Mouse (Mus musculus) cerebral cortex, adult 2 months (tissue): ENCODE data around the gene Prkce.

Experiments used
- WGBS: fragments of 180-500 bp; shearing (Covaris S2); methylation state at CpG from one replicate; pipeline ENCODE4 v1.1.7; 2018; 5-methylcytosine and 5-hydroxymethylcytosine counted together

Gene Prkce

GRCm38 (mm10) chr17:86176722-86177121 is 9.1 kb downstream of the Prkce start:
- WGBS: 69% methylated on average over 7 of the region's 7 CpGs

GRCm38 (mm10) chr17:86183788-86184187 is 16.2 kb downstream of the Prkce start:
- 29% methylated on average over 2 of the region's 2 CpGs for WGBS

- 44% methylated on average over 9 of the region's 9 CpGs for WGBS
These were observed 17.1 kb downstream of the Prkce start for GRCm38 (mm10) chr17:86184552-86185209.

- 24% methylated on average over 7 of the region's 7 CpGs for WGBS
These were observed 18.0 kb downstream of the Prkce start for GRCm38 (mm10) chr17:86185584-86185983.

GRCm38 (mm10) chr17:86187777-86188176 is 20.2 kb downstream of the Prkce start:
- 82% methylated on average over 1 of the region's 1 CpGs for WGBS

GRCm38 (mm10) chr17:86193979-86194378 is 26.4 kb downstream of the Prkce start:
- 91% methylated on average over 6 of the region's 6 CpGs for WGBS

- 94% methylated on average over 8 of the region's 8 CpGs for WGBS
These were observed 27.3 kb downstream of the Prkce start for GRCm38 (mm10) chr17:86194921-86195320.

- WGBS: 91% methylated on average over 16 of the region's 16 CpGs
These were observed 31.2 kb downstream of the Prkce start for GRCm38 (mm10) chr17:86198496-86199465.

GRCm38 (mm10) chr17:86201981-86202380 is 34.4 kb downstream of the Prkce start:
- WGBS: 94% methylated on average over 7 of the region's 7 CpGs

- WGBS: 77% methylated on average over 6 of the region's 6 CpGs
These were observed 35.4 kb downstream of the Prkce start for GRCm38 (mm10) chr17:86202972-86203371.

GRCm38 (mm10) chr17:86203531-86204450 is 36.2 kb downstream of the Prkce start:
- WGBS: 66% methylated on average over 20 of the region's 20 CpGs

GRCm38 (mm10) chr17:86206289-86206688 is 38.7 kb downstream of the Prkce start:
- 84% methylated on average over 8 of the region's 8 CpGs for WGBS

- WGBS: 86% methylated on average over 17 of the region's 17 CpGs
These were observed 40.7 kb downstream of the Prkce start for GRCm38 (mm10) chr17:86208057-86208820.

GRCm38 (mm10) chr17:86208821-86209186 is 41.2 kb downstream of the Prkce start:
- 85% methylated on average over 5 of the region's 5 CpGs for WGBS

- WGBS: 61% methylated on average over 13 of the region's 13 CpGs
These were observed 42.2 kb downstream of the Prkce start for GRCm38 (mm10) chr17:86209680-86210251.

GRCm38 (mm10) chr17:86212204-86212603 is 44.6 kb downstream of the Prkce start:
- 90% methylated on average over 3 of the region's 3 CpGs for whole genome bisulfite sequencing

GRCm38 (mm10) chr17:86214285-86214684 is 46.7 kb downstream of the Prkce start:
- 35% methylated on average over 9 of the region's 9 CpGs for WGBS

- 46% methylated on average over 14 of the region's 14 CpGs for WGBS
These were observed 47.2 kb downstream of the Prkce start for GRCm38 (mm10) chr17:86214741-86215140.

GRCm38 (mm10) chr17:86215771-86216170 is 48.2 kb downstream of the Prkce start:
- 83% methylated on average over 7 of the region's 7 CpGs for WGBS

- WGBS: 56% methylated on average over 5 of the region's 5 CpGs
These were observed 49.9 kb downstream of the Prkce start for GRCm38 (mm10) chr17:86217468-86217867.

GRCm38 (mm10) chr17:86218553-86218952 is 51.0 kb downstream of the Prkce start:
- WGBS: 70% methylated on average over 11 of the region's 11 CpGs
